Mouse (Mus musculus) hindbrain, embryonic 14.5 days (tissue): ENCODE measurements around the gene Fam183b. TPM values are rescaled to one million over a fixed set of nuclear protein-coding genes. Genes with fewer than 3 reads are reported as not detected.
"Not testable (repeated sequence)": the region's sequence is repeated elsewhere in the genome, so short reads cannot be mapped to it uniquely, and the experiment has no call there.

Experiments used
- ATAC-seq: fragments of 200-750 bp; cut with Nextera tagmentation; 2 replicates; pipeline ENCODE4 v1.8.0; 2017; ENCODE audit warnings: moderate number of reproducible peaks, mild to moderate bottlenecking, moderate TSS enrichment, moderate library complexity; ENCODE audit not compliant: low FRiP score
- DNase-seq: peaks from one replicate; pipeline ENCODE4 v3.0.0-alpha.2; 2015; ENCODE audit warnings: low spot score
- H3K27ac ChIP-seq: fragments of 300-500 bp; sonication (generic); 2 replicates; pipeline ENCODE4 v1.5.1; 2014; ENCODE audit warnings: mild to moderate bottlenecking, moderate library complexity
- H3K27me3 ChIP-seq: fragments of 300-500 bp; sonication (generic); 2 replicates; pipeline ENCODE4 v1.6.1; 2014; ENCODE audit warnings: mild to moderate bottlenecking, low read length, mixed read lengths; ENCODE audit not compliant: control insufficient read depth, insufficient read depth
- H3K36me3 ChIP-seq: fragments of 300-500 bp; sonication (generic); replicated peaks from 2 replicates; pipeline ENCODE4 v1.6.1; 2014; ENCODE audit not compliant: control insufficient read depth, insufficient read depth
- H3K4me1 ChIP-seq: fragments of 300-500 bp; sonication (generic); replicated peaks from 2 replicates; pipeline ENCODE4 v1.6.1; 2014; ENCODE audit warnings: antibody characterized with exemption, low read length, mixed read lengths; ENCODE audit not compliant: control insufficient read depth, insufficient read depth
- H3K4me2 ChIP-seq: fragments of 300-500 bp; sonication (generic); replicated peaks from 2 replicates; pipeline ENCODE4 v1.6.1; 2014; ENCODE audit warnings: mild to moderate bottlenecking, moderate library complexity
- H3K4me3 ChIP-seq: fragments of 300-500 bp; sonication (generic); replicated peaks from 2 replicates; pipeline ENCODE4 v1.5.1; 2014; ENCODE audit warnings: mild to moderate bottlenecking, low read length
- H3K9ac ChIP-seq: fragments of 300-500 bp; sonication (generic); 2 replicates; pipeline ENCODE4 v1.6.1; 2014
- H3K9me3 ChIP-seq: fragments of 300-500 bp; sonication (generic); 2 replicates; pipeline ENCODE4 v1.6.1; 2016; ENCODE audit warnings: low read length; ENCODE audit not compliant: control insufficient read depth
- WGBS: fragments of 180-500 bp; shearing (Covaris S2); extraction: QIAGEN DNeasy Blood & Tissue Kit; methylation state at CpG from one replicate; pipeline ENCODE4 v1.1.7; 2014; 5-methylcytosine and 5-hydroxymethylcytosine counted together
- polyA plus RNA-seq: library from polyadenylated mRNA; unstranded; fragments of >200 nt; fragmentation: Nextera tagmentation; extraction: Ambion mirVana; gene quantifications from 2 replicates; pipeline ENCODE4 v1.2.1, GENCODE M21; 2014

Fam183b gene
- polyA plus RNA-seq, result 6.5 and 9.4 TPM in 2 replicates

DNA sequence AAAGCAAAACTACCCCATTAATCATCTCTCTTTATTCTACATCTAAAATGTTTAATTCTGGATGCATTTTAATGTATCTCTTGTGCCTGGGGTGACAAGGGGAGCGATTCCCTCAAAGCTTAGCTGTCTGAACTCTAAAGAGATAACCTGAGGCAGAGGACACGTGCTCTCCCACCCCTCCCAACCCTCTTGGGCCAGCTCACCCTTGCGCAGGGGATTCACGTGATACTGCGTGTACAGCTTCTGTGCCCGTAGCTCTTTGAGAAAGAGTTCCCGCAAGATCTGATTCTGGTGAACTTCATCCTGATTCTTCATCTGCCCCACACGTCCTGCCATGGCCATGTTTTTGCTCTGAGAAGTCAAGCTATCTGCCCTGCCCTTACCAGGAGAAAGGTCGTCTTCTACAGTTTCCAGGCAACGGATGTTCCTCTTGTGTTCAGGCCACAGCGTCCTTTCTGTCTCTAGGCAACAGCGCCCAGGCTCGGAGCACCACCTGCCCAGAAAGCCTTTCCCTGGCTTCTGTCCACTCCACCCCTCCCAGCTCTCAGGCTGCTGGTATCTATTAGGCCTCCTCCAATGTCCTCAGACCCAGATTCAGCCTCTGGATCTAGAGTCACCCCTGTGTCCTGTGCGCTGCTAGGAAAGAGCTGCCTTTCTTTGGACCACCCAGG is at the start of gene Fam183b:
Gene Fam183b, minus strand, starts transcription at position 403 of the 671 bp plus-strand sequence.
- H3K27me3 ChIP-seq, result no peaks in the 10 kb centered on the region
- H3K4me3 ChIP-seq, result no peak within 1 kb of the TSS
- H3K4me2 ChIP-seq, result peak within 1 kb of the TSS; percentile 35
- 0 out of 2 replicates have a peak within 1 kb of the TSS, but pooled peaks have one; percentile 20 for H3K9ac ChIP-seq
- H3K4me1 ChIP-seq, result peaks cover 10% of the 10 kb centered on the region
- DNase-seq (no peak), ATAC-seq (peak; percentile 31; the same call in 1 of the 2 replicates)
- WGBS, result 24% methylated on average over 14 of the region's 14 CpGs
- H3K27ac ChIP-seq, result no peak within 1 kb of the TSS
- H3K9me3 ChIP-seq, result no peaks in the 10 kb centered on the region
- H3K36me3 ChIP-seq, result no peaks in the 10 kb centered on the region

DNA sequence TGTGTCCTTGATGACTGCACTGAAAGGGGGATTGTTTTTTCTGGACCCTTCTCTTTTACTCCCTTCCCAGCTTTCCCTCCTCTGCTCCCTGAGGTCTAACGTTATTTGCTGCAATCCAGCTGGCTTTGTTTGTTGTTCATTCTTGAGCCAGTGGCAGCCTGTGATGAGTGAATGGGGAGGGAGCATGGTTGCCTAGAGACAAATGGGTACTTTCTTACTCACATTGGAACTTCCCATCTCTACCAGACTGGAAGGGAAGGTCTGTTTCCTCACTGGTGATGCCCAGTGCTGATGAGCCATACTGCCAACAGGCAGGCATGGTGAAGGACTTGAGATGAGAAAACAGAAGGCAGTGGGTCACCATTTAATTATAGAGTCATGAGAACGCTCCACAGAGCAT is 48.0 kb upstream of the Fam183b start:
- no peak for DNase-seq
- Histone ChIP-seq H3K27me3 (no peaks in the 10 kb centered on the region), H3K9ac (no peak overlapping the region), H3K4me1 (peaks cover 13% of the 10 kb centered on the region), H3K27ac (no peak overlapping the region), H3K4me2 (no peak overlapping the region), H3K36me3 (peaks cover 54% of the 10 kb centered on the region), H3K9me3 (no peaks in the 10 kb centered on the region), H3K4me3 (no peak overlapping the region)
- 67% methylated on average over 2 of the region's 2 CpGs for WGBS
- ATAC-seq, result no peak

- ATAC-seq, result 0 out of 2 replicates have a peak, but pooled peaks have one; percentile 5
- Histone ChIP-seq H3K27ac (peak overlapping the region; percentile 91; the same call in 1 of the 2 replicates), H3K4me3 (peak overlapping the region; percentile 78), H3K27me3 (no peaks in the 10 kb centered on the region), H3K36me3 (peaks cover 33% of the 10 kb centered on the region), H3K9me3 (no peaks in the 10 kb centered on the region), H3K4me1 (peaks cover 13% of the 10 kb centered on the region), H3K4me2 (peak overlapping the region; percentile 82), H3K9ac (peak overlapping the region; percentile 88)
- DNase-seq, result no peak
- WGBS, result 49% methylated on average over 9 of the region's 9 CpGs
Measured at GRCm38 (mm10) chr11:58847636-58848035, 45.9 kb upstream of the Fam183b start.

GRCm38 (mm10) chr11:58846919-58847461 is 45.2 kb upstream of the Fam183b start, which contains the start of gene Gm12258:
TSS of gene Gm12258 (plus strand) at chr11:58847158.
- H3K27me3 ChIP-seq, result no peaks in the 10 kb centered on the region
- H3K4me2 ChIP-seq, result peak within 1 kb of the TSS; percentile 82
- no peaks in the 10 kb centered on the region for H3K9me3 ChIP-seq
- ATAC-seq (peak; percentile 100), DNase-seq (peak; percentile 99)
- H3K9ac ChIP-seq, result peak within 1 kb of the TSS; percentile 88
- peak within 1 kb of the TSS; percentile 91 for H3K27ac ChIP-seq
- peak within 1 kb of the TSS; percentile 78 for H3K4me3 ChIP-seq
- peaks cover 27% of the 10 kb centered on the region for H3K36me3 ChIP-seq
- 2% methylated on average over 24 of the region's 24 CpGs for WGBS
- H3K4me1 ChIP-seq, result peaks cover 13% of the 10 kb centered on the region

DNA sequence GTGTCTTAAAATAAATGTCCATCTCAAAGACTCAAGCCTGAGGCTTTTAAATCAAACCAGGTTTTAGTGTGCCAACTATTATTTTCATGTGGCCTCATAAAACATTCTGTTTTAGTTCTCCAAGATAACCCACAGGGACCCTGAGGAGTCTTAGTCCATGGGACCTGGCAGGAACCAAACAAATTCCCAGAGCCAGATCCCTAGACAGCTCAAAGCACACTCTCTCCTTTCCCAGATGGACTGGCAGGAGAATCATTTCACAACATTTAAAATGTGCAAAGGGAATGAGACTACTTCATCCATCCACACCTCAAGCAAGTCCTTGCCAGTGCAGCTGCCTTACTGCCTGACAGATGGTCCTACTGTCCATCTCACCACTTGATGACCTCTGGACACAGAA is 37.2 kb upstream of the Fam183b start, which contains the start of gene Olfr311:
Gene Olfr311, plus strand, starts transcription at position 301 of the 400 bp plus-strand sequence.
- not testable (repeated sequence) for H3K9me3 ChIP-seq, H3K4me3 ChIP-seq, DNase-seq, ATAC-seq, H3K4me1 ChIP-seq, H3K27ac ChIP-seq, H3K27me3 ChIP-seq, H3K36me3 ChIP-seq, H3K4me2 ChIP-seq, H3K9ac ChIP-seq

DNA sequence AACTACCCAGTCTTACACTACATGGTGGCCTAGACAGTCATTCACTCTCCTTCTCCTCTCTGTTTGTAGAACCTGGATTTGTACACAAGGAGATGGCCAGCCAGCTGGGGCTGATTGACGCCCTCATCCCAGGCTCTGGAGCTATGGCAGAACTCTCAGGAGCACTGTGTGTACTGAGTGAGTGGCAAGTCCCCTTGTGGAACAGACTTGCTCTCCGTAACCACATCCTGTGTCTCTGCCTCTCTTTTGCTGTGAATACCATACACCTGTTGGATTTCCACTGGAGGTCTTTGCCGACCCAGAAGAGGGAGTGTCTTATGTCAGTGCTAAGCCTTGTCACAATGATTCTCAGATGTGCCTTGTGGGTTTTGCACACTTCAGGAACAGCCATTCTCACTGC is 30.8 kb upstream of the Fam183b start:
- H3K4me2 ChIP-seq, DNase-seq, H3K4me1 ChIP-seq, H3K27me3 ChIP-seq, H3K9me3 ChIP-seq, H3K36me3 ChIP-seq, H3K27ac ChIP-seq, ATAC-seq, H3K9ac ChIP-seq, H3K4me3 ChIP-seq: not testable (repeated sequence)
- 92% methylated on average over 3 of the region's 3 CpGs for WGBS

- no peaks in the 10 kb centered on the region for H3K9me3 ChIP-seq
- no peaks in the 10 kb centered on the region for H3K27me3 ChIP-seq
- no peaks in the 10 kb centered on the region for H3K36me3 ChIP-seq
- ATAC-seq (no peak), DNase-seq (no peak)
- no peak overlapping the region for H3K4me3 ChIP-seq
- no peak overlapping the region for H3K9ac ChIP-seq
- no peak overlapping the region for H3K27ac ChIP-seq
- H3K4me1 ChIP-seq, result no peaks in the 10 kb centered on the region
- 88% methylated on average over 3 of the region's 3 CpGs for WGBS
- no peak overlapping the region for H3K4me2 ChIP-seq
Measured at GRCm38 (mm10) chr11:58829764-58830163, 28.0 kb upstream of the Fam183b start.

GRCm38 (mm10) chr11:58828937-58829336 is 27.2 kb upstream of the Fam183b start, which contains the start of gene Olfr312:
TSS of gene Olfr312 (plus strand) at chr11:58829237.
- not testable (repeated sequence) for H3K4me2 ChIP-seq, H3K4me3 ChIP-seq, H3K9ac ChIP-seq, ATAC-seq, H3K4me1 ChIP-seq, H3K36me3 ChIP-seq, H3K27ac ChIP-seq, H3K9me3 ChIP-seq, H3K27me3 ChIP-seq, DNase-seq

GRCm38 (mm10) chr11:58815676-58816075 is 13.9 kb upstream of the Fam183b start:
- Histone ChIP-seq H3K4me3 (no peak overlapping the region), H3K4me1 (no peaks in the 10 kb centered on the region), H3K4me2 (no peak overlapping the region), H3K27me3 (no peaks in the 10 kb centered on the region), H3K9me3 (no peaks in the 10 kb centered on the region), H3K27ac (no peak overlapping the region), H3K9ac (no peak overlapping the region), H3K36me3 (no peaks in the 10 kb centered on the region)
- no peak for DNase-seq
- ATAC-seq, result no peak
- 78% methylated on average over 1 of the region's 1 CpGs for WGBS
